Mouse (Mus musculus): ENCODE measurements around the gene Hdac5. TPM values are rescaled to one million over a fixed set of nuclear protein-coding genes. Genes with fewer than 3 reads are reported as not detected.

Hdac5 gene
- total and polyA plus RNA-seq, 2 experiments from 2014 or later = 61.9 to 350 TPM

GRCm38 (mm10) chr11:102227270-102228190 is 2.4 kb downstream of the Hdac5 start:
- Histone ChIP-seq H3K27me3 (ENCODE audit: insufficient read depth, low read length) (no peaks in the 10 kb centered on the region), H3K9ac (replicated peaks; ENCODE audit: low read length) (peak overlapping the region; percentile 95), H3K4me3 (ENCODE audit: low read length) (peak overlapping the region; percentile 79), H3K27ac (no peak overlapping the region), H3K4me2 (ENCODE audit: low read depth, low read length) (peak overlapping the region; percentile 78), H3K36me3 (ENCODE audit: insufficient read depth, low read length) (0 out of 2 replicates have a peak, but pooled peaks cover 4% of the 10 kb centered on the region), H3K4me1 (ENCODE audit: insufficient read depth, low read length) (peaks cover 42% of the 10 kb centered on the region), H3K9me3 (ENCODE audit: low read length) (no peaks in the 10 kb centered on the region)
- DNase-seq (ENCODE audit: low spot score) = peak; percentile 57
- 7% methylated on average over 12 of the region's 12 CpGs for WGBS
- no peak for TF ChIP-seq CTCF (IDR thresholded peaks at IDR 0.05; ENCODE audit: low read depth)
- ATAC-seq = peak; percentile 22; the same call in 1 of the 2 replicates

DNA sequence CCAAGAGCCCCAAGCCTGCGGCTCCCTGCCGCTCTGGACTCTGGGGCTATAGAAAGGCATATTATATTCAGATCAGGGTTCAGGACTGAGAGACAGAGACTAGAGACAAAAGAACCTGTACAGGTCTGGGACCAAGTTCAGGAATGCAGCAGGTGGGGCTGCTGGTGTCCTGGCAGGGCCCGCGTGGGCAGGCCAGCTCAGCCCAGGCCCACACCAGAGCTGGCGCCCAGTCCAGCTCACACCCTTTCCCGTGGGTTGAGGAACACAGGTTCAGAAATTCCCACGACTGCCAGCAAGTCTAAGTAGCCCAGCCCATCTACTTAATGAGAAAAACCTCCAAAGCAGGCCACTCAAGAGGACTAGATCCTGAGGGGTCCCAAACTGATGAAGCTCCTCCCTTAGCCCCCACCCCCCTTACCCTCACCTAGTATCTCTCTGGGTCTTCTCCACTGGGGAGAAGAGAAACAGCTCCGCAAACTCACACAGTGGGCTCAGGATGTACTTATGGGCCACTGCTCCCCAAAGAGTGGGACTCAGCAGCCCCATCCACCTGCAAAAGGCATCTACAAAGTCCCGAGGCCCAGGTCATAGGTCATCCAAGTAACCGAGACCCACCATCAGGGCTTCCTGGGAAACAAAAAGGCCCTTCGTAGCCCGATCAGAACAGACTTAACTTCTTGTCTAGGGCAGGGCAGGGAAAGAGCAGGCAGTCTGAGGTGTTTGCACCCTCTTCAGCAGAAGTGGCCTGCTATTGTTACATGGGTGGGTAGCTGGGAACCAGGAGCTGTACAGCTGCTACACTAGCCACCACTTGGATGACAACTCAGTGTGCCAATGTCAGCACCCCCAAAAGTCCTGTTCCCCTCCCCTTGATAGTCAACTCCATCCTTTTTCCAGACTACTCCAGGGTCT is 3.6 kb downstream of the Hdac5 start:
- TF ChIP-seq CTCF (IDR thresholded peaks at IDR 0.05; ENCODE audit: low read depth) = no peak
- no peak overlapping the region for H3K27ac ChIP-seq
- DNase-seq (ENCODE audit: low spot score) (no peak), ATAC-seq (no peak)
- H3K4me3 ChIP-seq (ENCODE audit: low read length) = no peak overlapping the region
- 0 out of 2 replicates have a peak, but pooled peaks cover 4% of the 10 kb centered on the region for H3K36me3 ChIP-seq (ENCODE audit: insufficient read depth, low read length)
- H3K4me1 ChIP-seq (ENCODE audit: insufficient read depth, low read length) = peaks cover 42% of the 10 kb centered on the region
- H3K9me3 ChIP-seq (ENCODE audit: low read length) = no peaks in the 10 kb centered on the region
- H3K4me2 ChIP-seq (ENCODE audit: low read depth, low read length) = peak overlapping the region; percentile 78
- no peaks in the 10 kb centered on the region for H3K27me3 ChIP-seq (ENCODE audit: insufficient read depth, low read length)
- WGBS = 52% methylated on average over 12 of the region's 12 CpGs
- no peak overlapping the region for H3K9ac ChIP-seq (replicated peaks; ENCODE audit: low read length)

GRCm38 (mm10) chr11:102225221-102225620 is 4.7 kb downstream of the Hdac5 start:
- ATAC-seq (no peak), DNase-seq (ENCODE audit: low spot score) (no peak)
- Histone ChIP-seq H3K4me1 (ENCODE audit: insufficient read depth, low read length) (peaks cover 37% of the 10 kb centered on the region), H3K27me3 (ENCODE audit: insufficient read depth, low read length) (no peaks in the 10 kb centered on the region), H3K4me2 (ENCODE audit: low read depth, low read length) (peak overlapping the region; percentile 51), H3K36me3 (ENCODE audit: insufficient read depth, low read length) (0 out of 2 replicates have a peak, but pooled peaks cover 4% of the 10 kb centered on the region), H3K9ac (replicated peaks; ENCODE audit: low read length) (0 out of 2 replicates have a peak overlapping the region, but pooled peaks have one; percentile 24), H3K9me3 (ENCODE audit: low read length) (no peaks in the 10 kb centered on the region), H3K27ac (no peak overlapping the region), H3K4me3 (ENCODE audit: low read length) (no peak overlapping the region)
- WGBS = 40% methylated on average over 5 of the region's 5 CpGs
- TF ChIP-seq CTCF (IDR thresholded peaks at IDR 0.05; ENCODE audit: low read depth) = no peak

DNA sequence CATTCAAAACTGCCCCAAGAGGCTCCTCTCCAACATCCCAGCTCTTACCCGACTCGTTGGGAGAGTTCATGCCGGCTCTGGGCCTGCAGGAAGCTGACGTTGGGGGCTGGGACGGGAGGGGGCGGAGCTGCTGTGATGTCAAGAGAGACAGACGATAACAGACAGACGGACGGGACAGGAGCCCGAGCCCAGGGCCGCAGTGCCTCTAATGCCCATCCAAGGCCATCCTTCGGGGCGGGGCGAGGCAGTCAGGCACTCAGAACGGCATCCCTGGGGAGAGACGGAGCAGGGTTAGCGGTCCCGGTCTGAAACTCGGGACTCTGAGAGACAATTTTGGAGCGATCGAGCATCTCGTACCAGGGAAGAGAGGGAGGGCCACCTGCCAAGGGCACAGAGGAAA is 5.3 kb downstream of the Hdac5 start:
- Histone ChIP-seq H3K27ac (no peak overlapping the region), H3K36me3 (ENCODE audit: insufficient read depth, low read length) (0 out of 2 replicates have a peak, but pooled peaks cover 4% of the 10 kb centered on the region), H3K4me2 (ENCODE audit: low read depth, low read length) (peak overlapping the region; percentile 51), H3K4me3 (ENCODE audit: low read length) (peak overlapping the region; percentile 19), H3K9ac (replicated peaks; ENCODE audit: low read length) (0 out of 2 replicates have a peak overlapping the region, but pooled peaks have one; percentile 24), H3K9me3 (ENCODE audit: low read length) (no peaks in the 10 kb centered on the region), H3K27me3 (ENCODE audit: insufficient read depth, low read length) (no peaks in the 10 kb centered on the region), H3K4me1 (ENCODE audit: insufficient read depth, low read length) (peaks cover 39% of the 10 kb centered on the region)
- 10% methylated on average over 22 of the region's 22 CpGs for WGBS
- TF ChIP-seq CTCF (IDR thresholded peaks at IDR 0.05; ENCODE audit: low read depth) = no peak
- ATAC-seq = no peak
- DNase-seq (ENCODE audit: low spot score) = no peak

DNA sequence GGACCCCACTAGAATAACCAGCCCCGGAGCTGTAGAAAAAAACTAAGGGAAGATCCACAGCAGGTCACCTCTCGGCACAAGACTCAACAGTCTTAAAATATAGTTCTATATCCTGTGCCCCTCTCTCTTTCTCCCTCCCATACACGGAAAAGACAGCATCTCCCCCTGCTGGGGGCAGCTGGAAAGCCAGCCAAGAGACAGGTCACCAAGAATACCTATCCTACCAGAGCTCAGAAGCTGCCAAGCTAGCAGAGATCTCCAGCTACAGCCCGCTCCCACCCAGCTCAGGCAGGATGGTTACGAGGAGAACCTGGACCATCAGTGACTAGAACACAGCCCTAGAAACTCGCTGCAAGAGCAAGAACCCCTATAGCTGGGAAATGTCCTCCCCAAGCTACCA is 6.8 kb downstream of the Hdac5 start:
- Histone ChIP-seq H3K27me3 (ENCODE audit: insufficient read depth, low read length) (no peaks in the 10 kb centered on the region), H3K4me3 (ENCODE audit: low read length) (no peak overlapping the region), H3K27ac (no peak overlapping the region), H3K4me2 (ENCODE audit: low read depth, low read length) (no peak overlapping the region), H3K36me3 (ENCODE audit: insufficient read depth, low read length) (0 out of 2 replicates have a peak, but pooled peaks cover 4% of the 10 kb centered on the region), H3K9me3 (ENCODE audit: low read length) (no peaks in the 10 kb centered on the region), H3K4me1 (ENCODE audit: insufficient read depth, low read length) (peaks cover 49% of the 10 kb centered on the region), H3K9ac (replicated peaks; ENCODE audit: low read length) (no peak overlapping the region)
- TF ChIP-seq CTCF (IDR thresholded peaks at IDR 0.05; ENCODE audit: low read depth) = peak; percentile 73
- DNase-seq (ENCODE audit: low spot score) = peak; percentile 73
- WGBS = 47% methylated on average over 6 of the region's 6 CpGs
- ATAC-seq = no peak

- H3K4me3 ChIP-seq (ENCODE audit: low read length) = no peak overlapping the region
- no peak overlapping the region for H3K27ac ChIP-seq
- H3K4me1 ChIP-seq (ENCODE audit: insufficient read depth, low read length) = peaks cover 48% of the 10 kb centered on the region
- DNase-seq (ENCODE audit: low spot score) = no peak
- no peaks in the 10 kb centered on the region for H3K27me3 ChIP-seq (ENCODE audit: insufficient read depth, low read length)
- no peak for TF ChIP-seq CTCF (IDR thresholded peaks at IDR 0.05; ENCODE audit: low read depth)
- no peak for ATAC-seq
- H3K9ac ChIP-seq (replicated peaks; ENCODE audit: low read length) = no peak overlapping the region
- H3K36me3 ChIP-seq (ENCODE audit: insufficient read depth, low read length) = 0 out of 2 replicates have a peak, but pooled peaks cover 4% of the 10 kb centered on the region
- H3K9me3 ChIP-seq (ENCODE audit: low read length) = no peaks in the 10 kb centered on the region
- 73% methylated on average over 8 of the region's 8 CpGs for WGBS
- H3K4me2 ChIP-seq (ENCODE audit: low read depth, low read length) = no peak overlapping the region
Observed at GRCm38 (mm10) chr11:102221954-102222351, 8.0 kb downstream of the Hdac5 start.
